Comparison of ENCODE assay signal across 8 mouse cellular contexts in genomic region chr5:45856303-45856821, GRCm38 (mm10). TPM values are rescaled to one million over a fixed set of nuclear protein-coding genes. Genes with fewer than 3 reads are reported as not detected.
DNase-seq lines count a peak whose midpoint lies in the region; ATAC-seq and TF ChIP-seq lines count a peak whose summit lies in the region.

No protein-coding gene starts in this region.

- peaks cover 6% of the 10 kb centered on the region for H3K4me1 ChIP-seq in hindbrain, embryonic 14.5 days (replicated peaks; ENCODE audit: control insufficient read depth, insufficient read depth, low read length)

- peak overlapping the region; percentile 91 for H3K9ac ChIP-seq in hindbrain, embryonic 14.5 days

- peak; percentile 14 for DNase-seq in WW6 (ENCODE audit: low read depth, low spot score)
- peak; percentile 51 to 67 for DNase-seq in cerebellum, postnatal 25 days
- DNase-seq in frontal cortex, postnatal 25 days (ENCODE audit: low spot score in 2 of 2): peak; percentile 27 to 46
- DNase-seq in hindbrain, embryonic 14.5 days (ENCODE audit: low spot score): peak; percentile 67
- DNase-seq in left cerebral cortex, adult 2 months (ENCODE audit: extremely low spot score in 1 of 2, low spot score in 2 of 2): peak; percentile 52 to 53
- peak; percentile 57 for DNase-seq in right cerebral cortex, adult 18-20 months
- peak; percentile 23 to 45 for DNase-seq in urinary bladder, adult 18-20 months (ENCODE audit: low spot score in 2 of 2)

- peak; percentile 63 for ATAC-seq in hindbrain, embryonic 14.5 days (ENCODE audit: low FRiP score)

- H3K27ac ChIP-seq in hindbrain, embryonic 14.5 days: peak overlapping the region; percentile 99
- H3K27ac ChIP-seq in left cerebral cortex, adult 2 months: peak overlapping the region; percentile 94
- H3K27ac ChIP-seq in macrophage: peak overlapping the region; percentile 70

- TF ChIP-seq CTCF in left cerebral cortex, adult 2 months (IDR thresholded peaks at IDR 0.05): no peak

- H3K79me2 ChIP-seq in macrophage (ENCODE audit: inconsistent target): peaks cover 22% of the 10 kb centered on the region

- H3K4me2 ChIP-seq in hindbrain, embryonic 14.5 days (replicated peaks): peak overlapping the region; percentile 73

- intact Hi-C loops in left cerebral cortex, adult 2 months (cut with DNase I): loop anchor here (5.0 to 10.0 kb wide), 3 partner anchors 99 to 491 kb away; partner anchors contain the start of gene Med28

- no peaks in the 10 kb centered on the region for H3K36me3 ChIP-seq in hindbrain, embryonic 14.5 days (replicated peaks; ENCODE audit: control insufficient read depth, insufficient read depth)
- H3K36me3 ChIP-seq in macrophage (ENCODE audit: inconsistent target): no peaks in the 10 kb centered on the region

- H3K9me3 ChIP-seq in hindbrain, embryonic 14.5 days (ENCODE audit: control insufficient read depth, low read length): no peaks in the 10 kb centered on the region

- peak overlapping the region; percentile 85 for H3K4me3 ChIP-seq in hindbrain, embryonic 14.5 days (replicated peaks; ENCODE audit: low read length)
- H3K4me3 ChIP-seq in left cerebral cortex, adult 2 months: peak overlapping the region; percentile 77
- peak overlapping the region; percentile 84 for H3K4me3 ChIP-seq in macrophage (ENCODE audit: inconsistent target)

- H3K27me3 ChIP-seq in hindbrain, embryonic 14.5 days (ENCODE audit: control insufficient read depth, insufficient read depth, low read length): no peaks in the 10 kb centered on the region

- WGBS in hindbrain, embryonic 14.5 days: under 1% methylated on average over 32 of the region's 37 CpGs
- WGBS in macrophage (ENCODE audit: missing documents): under 1% methylated on average over 27 of the region's 37 CpGs

RNA-seq across cellular contexts. Expression of gene Lcorl, which starts 1.1 kb away (rescaled TPM):
- polyA plus RNA-seq in hindbrain, embryonic 14.5 days (2014; fragmentation: Nextera tagmentation; extraction: Ambion mirVana): 62.9 and 63.6 TPM in 2 replicates
- 10 to 100 TPM; 31.2 to 32.2 TPM for total RNA-seq in left cerebral cortex, adult 2 months (2021)
- 100 to 1,000 TPM in 14 of 26 experiments, 10 to 100 TPM in 12; 28.9 to 150 (median 102) TPM for total RNA-seq in macrophage (2018; cell fraction: chromatin; rRNA removed)
- 10 to 100 TPM in 25 of 26 experiments, 1 to 10 TPM in 1; 9.3 to 30.0 (median 19.1) TPM for total RNA-seq in macrophage (2018; cell fraction: cytosol; rRNA removed)
- 100 to 1,000 TPM in 2 of 26 experiments, 10 to 100 TPM in 24; 29.0 to 123 (median 63.2) TPM for total RNA-seq in macrophage (2018; cell fraction: nucleus; rRNA removed)
- 8.6 to 13.8 TPM (median 11.7 TPM) in 3 replicates for polyA plus RNA-seq in macrophage (2018)

Comparison
In these comparisons a context has a peak if more than half of its experiments do, and no peak if none do; other contexts are left out.
1. Peak in every context shown above with its lines: DNase-seq, ATAC-seq, H3K4me3 ChIP-seq and H3K27ac ChIP-seq.
2. DNase-seq: peak in every context shown above with its lines; median percentile 67 in hindbrain, embryonic 14.5 days; 59 in cerebellum, postnatal 25 days; 57 in right cerebral cortex, adult 18-20 months; 52 in left cerebral cortex, adult 2 months; 36 in frontal cortex, postnatal 25 days; 34 in urinary bladder, adult 18-20 months; 14 in WW6.